Mouse (Mus musculus): ENCODE measurements around the gene Orm2. TPM values are rescaled to one million over a fixed set of nuclear protein-coding genes. Genes with fewer than 3 reads are reported as not detected.

Gene Orm2
- polyA plus RNA-seq, 1 experiment from 2014 or later = not detected

GRCm38 (mm10) chr4:63411222-63411621 lies 49.0 kb downstream of the Orm2 start:
- no peak for DNase-seq (ENCODE audit: low spot score)
- Histone ChIP-seq H3K9me3 (no peaks in the 10 kb centered on the region), H3K4me1 (peaks cover 23% of the 10 kb centered on the region), H3K27ac (replicated peaks) (no peak overlapping the region), H3K36me3 (replicated peaks) (0 out of 2 replicates have a peak, but pooled peaks cover 4% of the 10 kb centered on the region), H3K4me3 (peak overlapping the region; percentile 76; the same call in 1 of the 2 replicates), H3K27me3 (replicated peaks; ENCODE audit: low read depth, poor library complexity, severe bottlenecking) (peaks cover 13% of the 10 kb centered on the region)
- 67% methylated on average over 5 of the region's 5 CpGs for WGBS

- Histone ChIP-seq H3K4me3 (no peak overlapping the region), H3K9me3 (no peaks in the 10 kb centered on the region), H3K27ac (replicated peaks) (no peak overlapping the region), H3K4me1 (peaks cover 28% of the 10 kb centered on the region), H3K36me3 (replicated peaks) (0 out of 2 replicates have a peak, but pooled peaks cover 4% of the 10 kb centered on the region), H3K27me3 (replicated peaks; ENCODE audit: low read depth, poor library complexity, severe bottlenecking) (no peaks in the 10 kb centered on the region; the same call in 1 of the 2 replicates)
- DNase-seq (ENCODE audit: low spot score) = no peak
- 74% methylated on average over 5 of the region's 5 CpGs for WGBS
These were observed 52.7 kb downstream of the Orm2 start for GRCm38 (mm10) chr4:63414951-63415350.

Other genes with a start within 250 kb of the Orm2 start
- not detected in 2 replicates for gene Ambp, start 207.7 kb upstream of the Orm2 start, polyA plus RNA-seq (2016; fragmentation: Nextera tagmentation; extraction: Ambion mirVana)
- gene Kif12, start 190.3 kb upstream of the Orm2 start, polyA plus RNA-seq (2016; fragmentation: Nextera tagmentation; extraction: Ambion mirVana) = not detected in 2 replicates
- gene Col27a1, start 148.4 kb upstream of the Orm2 start, polyA plus RNA-seq (2016; fragmentation: Nextera tagmentation; extraction: Ambion mirVana) = 4.3 and 5.3 TPM in 2 replicates
- gene Orm1, start 17.9 kb upstream of the Orm2 start, polyA plus RNA-seq (2016; fragmentation: Nextera tagmentation; extraction: Ambion mirVana) = not detected in 2 replicates
- gene Orm3, start 6.3 kb upstream of the Orm2 start, polyA plus RNA-seq (2016; fragmentation: Nextera tagmentation; extraction: Ambion mirVana) = not detected in 2 replicates
- gene Akna, start 40.9 kb downstream of the Orm2 start, polyA plus RNA-seq (2016; fragmentation: Nextera tagmentation; extraction: Ambion mirVana) = 11.8 and 12.0 TPM in 2 replicates
- 4.2 and 7.5 TPM in 2 replicates for gene Whrn, start 133.5 kb downstream of the Orm2 start, polyA plus RNA-seq (2016; fragmentation: Nextera tagmentation; extraction: Ambion mirVana)
- 244 and 267 TPM in 2 replicates for gene Atp6v1g1, start 182.3 kb downstream of the Orm2 start, polyA plus RNA-seq (2016; fragmentation: Nextera tagmentation; extraction: Ambion mirVana)
- 10.2 and 10.6 TPM in 2 replicates for gene Tmem268, start 196.3 kb downstream of the Orm2 start, polyA plus RNA-seq (2016; fragmentation: Nextera tagmentation; extraction: Ambion mirVana)
- not detected in 2 replicates for gene Gm11213, start 242.8 kb downstream of the Orm2 start, polyA plus RNA-seq (2016; fragmentation: Nextera tagmentation; extraction: Ambion mirVana)